Mouse (Mus musculus) heart, adult 18-20 months (tissue): ENCODE measurements around the gene Ndufb8. TPM values are rescaled to one million over a fixed set of nuclear protein-coding genes. Genes with fewer than 3 reads are reported as not detected.

Experiments
- DNase-seq, 2 experiments: peaks; one replicate each; pipeline ENCODE4 v3.0.0; 2021 to 2022; ENCODE audit warnings: mixed read lengths in 1 of 2
- total RNA-seq, 2 experiments: library from RNA; stranded (reverse); gene quantifications; 2 replicates each; pipeline ENCODE4 v1.2.3; 2021

Ndufb8 gene
- total RNA-seq, 2 experiments from 2014 or later, result 1,929 to 2,019 TPM

GRCm38 (mm10) chr19:44537416-44537815, 17.8 kb downstream of the Ndufb8 start:
- DNase-seq, result no peak

GRCm38 (mm10) chr19:44535376-44535775, 19.9 kb downstream of the Ndufb8 start:
- no peak for DNase-seq

- DNase-seq, result no peak
These were observed 25.2 kb downstream of the Ndufb8 start for GRCm38 (mm10) chr19:44530018-44530417.

DNA sequence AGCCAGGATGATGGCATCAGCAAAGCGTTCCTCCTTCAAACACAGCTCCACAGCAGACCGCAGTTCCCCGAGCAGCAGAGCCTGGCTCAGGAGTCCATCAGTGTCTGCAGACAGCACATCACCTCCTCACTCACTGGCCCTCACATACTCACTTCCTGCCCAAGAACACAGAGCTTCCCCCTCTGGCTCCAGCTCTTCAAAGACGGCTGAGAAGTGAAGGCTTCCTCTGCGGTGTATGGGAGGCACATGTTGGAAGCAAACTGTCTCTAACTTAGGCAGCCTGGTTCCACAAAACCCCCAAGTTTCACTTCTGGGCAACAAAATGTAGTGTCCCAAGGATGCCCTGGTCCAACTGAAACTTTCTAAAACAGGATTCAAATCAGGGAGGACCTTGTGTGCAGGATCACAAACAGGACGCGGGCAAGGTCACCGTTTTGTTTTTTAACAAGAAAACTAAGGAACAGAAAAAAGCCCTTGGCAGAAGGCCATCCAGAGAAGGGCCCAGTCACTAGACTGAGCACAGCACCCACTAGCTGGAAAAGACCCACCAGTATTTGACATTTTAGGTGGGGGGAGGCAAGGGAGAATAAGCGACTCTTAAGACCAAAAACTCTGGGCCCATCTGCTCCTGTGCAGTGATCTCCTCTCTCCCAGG, 29.6 kb downstream of the Ndufb8 start:
- DNase-seq, result no peak

DNA sequence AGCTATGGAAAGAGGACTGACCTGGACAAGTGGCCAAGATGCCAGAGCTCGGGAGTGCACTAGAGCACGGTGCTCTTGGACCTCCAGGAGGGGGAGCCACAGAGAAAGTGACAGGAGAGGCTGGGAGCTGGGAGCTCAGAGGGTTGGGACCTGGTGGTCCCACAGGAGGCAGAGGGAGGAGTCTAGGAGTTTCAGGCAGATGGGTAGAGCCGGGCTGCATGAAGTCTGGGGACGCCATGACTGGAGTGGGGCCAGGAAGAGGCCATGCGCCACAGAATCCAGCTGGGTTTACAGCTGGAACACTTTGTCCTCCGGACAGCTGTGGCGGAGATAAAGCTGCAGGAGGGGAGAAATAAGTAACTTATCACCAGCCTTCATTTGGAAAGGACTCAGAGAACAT, 36.1 kb downstream of the Ndufb8 start:
- peak; percentile 84 to 86 for DNase-seq

- DNase-seq, result no peak
These were observed 37.1 kb downstream of the Ndufb8 start for GRCm38 (mm10) chr19:44517996-44518768.

GRCm38 (mm10) chr19:44515769-44516168, 39.5 kb downstream of the Ndufb8 start:
- no peak for DNase-seq

DNA sequence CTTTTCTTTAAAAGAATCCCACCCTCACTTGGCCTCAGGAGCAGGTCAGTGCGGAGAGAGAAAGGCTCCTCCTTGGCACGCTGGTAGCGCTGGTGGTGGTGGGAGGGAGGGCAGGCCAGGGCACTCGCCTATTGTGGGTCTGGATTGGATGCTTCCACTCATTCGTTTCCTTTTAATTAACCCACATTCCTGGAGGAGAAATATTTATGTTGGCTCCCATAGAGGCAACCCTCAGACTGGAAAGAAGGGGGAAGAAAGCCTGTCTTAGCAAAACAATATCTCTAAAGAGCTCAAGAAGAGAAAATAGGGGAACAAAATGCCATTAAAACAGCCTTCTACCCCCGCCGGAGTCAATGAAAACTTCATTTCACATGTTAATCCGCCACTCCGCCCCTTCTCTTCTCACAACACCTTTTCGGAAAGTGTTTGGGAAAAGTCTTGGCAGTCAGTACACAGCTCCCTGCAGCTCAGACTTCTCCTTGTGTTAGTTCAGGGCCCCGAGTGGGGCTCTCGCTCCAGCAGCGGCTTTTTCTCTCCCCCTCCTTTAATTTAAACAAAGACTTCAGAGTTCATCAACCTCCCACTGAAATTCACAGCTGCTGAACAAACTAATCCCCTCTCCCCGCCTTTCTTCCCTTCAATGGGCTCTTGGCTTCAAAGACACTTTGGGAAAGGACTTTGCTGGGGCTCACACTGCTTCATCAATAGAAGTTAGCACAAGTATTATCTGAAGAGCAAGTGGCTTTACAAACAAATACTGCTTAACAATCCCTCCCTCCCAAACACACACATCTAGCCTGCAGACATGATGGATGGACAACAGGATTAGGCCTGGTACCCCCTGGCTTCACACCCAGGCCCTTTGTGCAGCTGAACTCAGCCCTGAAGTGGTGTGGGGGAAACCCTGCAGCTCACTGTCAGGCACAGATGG, 40.5 kb downstream of the Ndufb8 start:
- no peak for DNase-seq

DNA sequence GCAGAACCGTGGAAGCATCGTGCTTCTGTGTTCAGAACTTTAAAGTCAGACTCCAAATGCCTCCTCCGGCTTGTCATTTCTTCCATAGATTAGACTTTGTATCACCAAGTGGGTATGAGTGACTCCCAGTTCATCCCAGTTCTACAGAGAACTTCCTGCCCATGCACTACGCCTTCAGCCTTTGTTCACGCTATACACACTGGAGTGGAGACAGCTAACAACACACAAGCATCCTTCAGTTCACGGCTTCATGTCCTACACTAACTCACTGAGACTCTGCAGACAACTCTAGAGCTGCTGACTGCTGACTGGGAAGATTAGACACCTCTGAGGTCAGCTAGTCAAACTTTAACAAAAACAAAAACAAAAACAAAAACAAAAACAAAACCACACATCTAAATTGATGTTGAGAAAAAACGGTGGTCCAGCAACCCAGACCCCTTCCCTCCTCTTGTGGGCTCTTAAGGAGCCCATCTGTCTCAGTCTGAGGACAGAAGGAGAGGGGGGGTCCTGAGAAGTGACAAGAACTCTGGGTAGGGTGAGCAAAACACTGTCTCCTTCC, 41.2 kb downstream of the Ndufb8 start:
- DNase-seq, result no peak

- DNase-seq, result no peak
These were observed 42.0 kb downstream of the Ndufb8 start for GRCm38 (mm10) chr19:44513054-44513833.

GRCm38 (mm10) chr19:44512601-44513000, 42.6 kb downstream of the Ndufb8 start:
- no peak for DNase-seq

GRCm38 (mm10) chr19:44511451-44512231, 43.6 kb downstream of the Ndufb8 start:
- DNase-seq, result peak; percentile 17 to 29

DNA sequence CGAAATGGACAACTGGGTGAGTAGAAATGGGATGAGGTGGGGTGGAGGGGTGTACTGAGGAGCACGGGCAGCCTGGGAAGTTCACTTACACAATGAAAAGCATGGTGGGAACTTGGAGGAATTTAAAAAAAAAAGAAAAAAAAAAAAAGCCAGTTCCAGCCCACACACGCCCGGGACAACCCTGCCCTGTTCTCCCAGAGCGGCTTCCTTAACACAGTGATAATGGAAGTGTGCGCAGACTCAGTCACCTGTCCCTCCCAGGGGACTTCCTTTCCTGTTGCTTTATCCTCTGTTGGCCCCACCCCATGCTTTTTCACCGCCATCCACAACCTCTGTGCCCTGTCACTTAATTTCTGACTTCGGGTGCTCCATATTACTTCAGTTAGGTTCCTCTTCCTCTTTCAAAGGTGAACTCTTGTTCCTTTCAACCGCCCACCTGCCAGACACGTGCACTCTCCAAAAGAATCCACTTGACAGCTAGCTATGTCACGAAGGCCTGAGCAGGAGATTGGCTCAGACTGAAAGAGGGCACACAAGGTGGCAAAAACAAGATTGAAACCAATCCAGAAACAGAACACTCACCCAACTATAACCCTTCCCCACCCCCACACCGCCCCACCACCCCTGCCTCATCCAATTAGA, 44.6 kb downstream of the Ndufb8 start:
- DNase-seq, result no peak

GRCm38 (mm10) chr19:44502741-44503140, 52.5 kb downstream of the Ndufb8 start:
- DNase-seq, result no peak

DNA sequence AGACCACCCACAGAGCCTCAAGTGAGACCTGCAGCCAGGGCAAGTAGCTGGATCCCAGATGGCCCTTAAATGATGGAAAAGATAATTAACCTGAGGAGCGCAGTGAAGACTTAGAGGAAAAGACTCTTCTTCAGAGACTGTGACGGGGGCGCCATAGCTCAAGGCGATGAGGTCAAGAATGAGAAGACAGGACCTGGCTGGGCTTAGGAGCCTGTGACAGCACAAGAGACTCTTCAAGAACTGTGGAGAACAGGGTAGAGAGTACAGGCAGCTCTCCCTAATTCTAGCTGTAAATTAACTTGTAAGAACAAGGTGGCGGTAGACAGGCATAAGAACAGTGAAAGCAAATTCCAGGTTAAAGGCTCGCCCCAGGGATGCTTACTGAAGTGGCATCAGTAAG, 53.3 kb downstream of the Ndufb8 start:
- DNase-seq, result no peak

DNA sequence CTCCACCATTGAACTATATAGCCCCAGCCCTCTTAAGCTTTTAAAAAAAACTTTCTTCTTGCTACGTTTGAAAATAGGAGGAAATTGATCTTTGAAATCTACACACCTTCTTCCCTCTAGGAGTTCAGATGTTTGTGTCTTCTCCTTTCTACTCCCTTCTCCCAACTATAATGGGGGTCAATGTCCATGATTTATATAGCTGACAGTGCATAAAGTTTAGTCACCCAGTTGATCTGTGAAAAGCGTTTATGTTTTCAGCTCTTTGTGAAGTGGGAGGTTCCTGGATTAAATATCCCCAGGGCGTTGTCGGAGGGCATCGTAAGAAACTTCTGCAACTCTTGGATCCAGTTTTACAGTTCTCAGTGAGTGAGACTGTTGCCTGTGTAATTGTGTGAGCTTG, 55.0 kb downstream of the Ndufb8 start:
- no peak for DNase-seq

DNA sequence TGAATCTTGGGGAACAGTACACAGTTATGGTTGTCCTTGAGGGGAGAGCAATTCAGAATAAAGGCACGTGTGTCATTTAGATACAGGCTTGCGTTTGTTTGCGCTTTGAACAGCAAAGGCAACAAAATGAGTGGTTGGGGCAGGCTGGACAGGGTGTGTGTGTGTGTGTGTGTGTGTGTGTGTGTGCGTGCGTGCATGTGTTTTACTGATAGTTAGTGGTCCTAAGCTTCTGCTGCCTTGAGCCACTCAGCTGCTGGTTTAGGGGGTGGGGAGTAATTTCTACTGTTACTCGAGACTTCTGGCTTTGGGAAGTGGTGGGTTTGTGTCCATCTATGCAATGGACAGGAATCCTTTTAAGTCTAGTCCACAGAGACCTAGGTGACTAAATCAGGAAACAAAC, 56.3 kb downstream of the Ndufb8 start:
- DNase-seq, result no peak
